Mouse (Mus musculus): ENCODE results near the gene Mthfr.

DNA sequence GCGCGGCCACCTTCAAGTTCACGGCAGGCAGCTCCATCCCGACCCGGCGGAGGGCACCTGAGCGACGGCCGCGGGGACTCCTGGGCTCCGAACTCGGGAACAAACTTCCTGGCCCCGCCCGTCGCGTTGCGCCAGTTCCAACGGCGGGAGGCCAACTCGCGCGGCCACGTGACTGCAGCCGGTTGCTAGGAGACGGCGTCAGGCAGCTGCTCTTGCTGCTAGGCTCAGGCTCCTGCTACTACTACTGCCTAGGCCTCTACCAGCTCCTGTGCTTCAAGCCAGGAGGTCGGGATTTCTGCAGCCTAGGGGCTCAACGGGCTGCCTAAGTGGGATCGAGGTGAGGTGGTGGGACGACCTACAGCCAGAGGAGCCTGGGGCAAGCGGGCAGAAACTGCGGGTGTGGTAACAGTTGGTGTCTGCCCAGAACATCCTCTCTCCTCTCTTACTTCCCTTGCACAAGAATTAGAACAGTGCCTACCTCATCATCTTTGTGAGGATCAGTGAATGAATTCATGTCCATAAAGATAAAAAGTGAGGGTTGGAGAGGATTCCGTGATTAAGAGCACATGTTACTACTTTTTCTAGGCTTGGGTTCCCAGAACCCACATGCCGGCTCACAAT lies 49.1 kb downstream of the Mthfr start, which contains the start of gene Agtrap:
- no peak for TF ChIP-seq CTCF (IDR thresholded peaks at IDR 0.05; ENCODE audit: low read depth, low read length)
- TF ChIP-seq POLR2A (IDR thresholded peaks at IDR 0.05; ENCODE audit: extremely low read depth, insufficient read depth, low read length), result no peak
